Mouse (Mus musculus): ENCODE results near the gene Prss27. TPM values are rescaled to one million over a fixed set of nuclear protein-coding genes. Genes with fewer than 3 reads are reported as not detected.
A peak's percentile ranks its signal among the peaks of the same experiment; 100 is the strongest.

Gene Prss27
- not detected in 2 replicates for polyA plus RNA-seq (2012; rRNA removed)

DNA sequence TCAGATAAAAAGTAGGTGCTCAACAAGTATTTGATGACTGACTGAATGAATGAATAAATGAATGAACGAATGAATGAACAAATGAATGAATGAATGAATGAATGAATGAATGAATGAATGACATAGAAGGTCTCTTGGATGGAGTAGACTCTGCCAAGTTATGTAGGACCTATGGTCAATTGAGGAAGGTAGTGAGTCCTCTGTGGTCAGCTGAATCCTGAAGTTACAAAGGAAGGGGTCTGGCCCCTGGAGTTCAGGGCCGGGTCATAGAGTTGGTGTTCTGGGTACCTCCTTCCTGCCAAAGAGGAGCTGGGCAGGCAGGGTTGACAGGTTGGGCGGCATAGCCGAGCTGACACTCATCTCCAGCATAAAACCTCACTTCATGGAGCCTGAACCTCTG is at the start of gene Prss27:
Prss27 (plus strand) TSS at position 301 of the 400 bp plus-strand sequence.
- no peak for DNase-seq (ENCODE audit: extremely low spot score in 1 of 2, low spot score in 1 of 2)

GRCm38 (mm10) chr17:23989802-23990201 is 48.1 kb upstream of the Prss27 start:
- peak in 1 of 2 experiments; percentile 38 for DNase-seq (ENCODE audit: extremely low spot score in 1 of 2, low spot score in 1 of 2)

DNA sequence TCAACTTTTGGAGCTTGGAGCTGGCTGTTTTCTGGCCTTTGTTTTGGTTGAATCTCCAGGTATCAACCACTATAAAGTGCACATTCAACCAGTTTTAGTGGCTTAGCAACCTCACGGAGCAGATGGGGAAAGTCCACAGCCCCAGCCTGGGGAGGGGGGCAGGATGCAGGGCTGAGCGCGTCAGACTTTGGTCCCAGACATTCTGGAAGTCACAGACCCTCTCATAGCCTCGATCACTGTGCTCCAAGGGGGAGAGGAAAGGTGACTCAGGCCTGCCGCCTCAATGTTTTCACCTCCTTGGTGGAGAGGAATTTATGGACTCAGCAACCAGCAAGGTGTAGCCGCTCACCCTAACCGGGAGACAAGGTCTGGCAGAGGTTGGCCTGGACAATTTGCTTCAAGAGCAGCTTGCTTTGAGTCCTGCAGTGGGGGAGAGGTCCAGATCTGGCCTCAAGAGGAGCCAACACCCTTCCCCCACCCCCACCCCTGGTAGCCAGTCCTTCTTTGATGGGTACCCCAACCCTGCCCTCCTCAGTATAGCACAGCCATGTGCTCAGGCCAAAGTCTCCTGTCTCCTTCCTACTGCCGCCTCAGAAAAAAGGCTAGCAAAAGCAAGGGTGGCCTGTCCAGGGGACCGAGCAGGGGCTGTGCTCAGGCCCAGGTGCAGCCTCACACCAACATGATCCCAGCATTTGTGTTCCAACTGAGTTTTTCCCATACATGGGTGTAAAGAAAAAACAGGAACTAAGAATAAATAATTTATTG is 45.0 kb upstream of the Prss27 start:
- DNase-seq (ENCODE audit: extremely low spot score in 1 of 2, low spot score in 1 of 2): no peak

GRCm38 (mm10) chr17:23993559-23994428 is 44.1 kb upstream of the Prss27 start:
- peak; percentile 88 to 99 for DNase-seq (ENCODE audit: extremely low spot score in 1 of 2, low spot score in 1 of 2)

DNA sequence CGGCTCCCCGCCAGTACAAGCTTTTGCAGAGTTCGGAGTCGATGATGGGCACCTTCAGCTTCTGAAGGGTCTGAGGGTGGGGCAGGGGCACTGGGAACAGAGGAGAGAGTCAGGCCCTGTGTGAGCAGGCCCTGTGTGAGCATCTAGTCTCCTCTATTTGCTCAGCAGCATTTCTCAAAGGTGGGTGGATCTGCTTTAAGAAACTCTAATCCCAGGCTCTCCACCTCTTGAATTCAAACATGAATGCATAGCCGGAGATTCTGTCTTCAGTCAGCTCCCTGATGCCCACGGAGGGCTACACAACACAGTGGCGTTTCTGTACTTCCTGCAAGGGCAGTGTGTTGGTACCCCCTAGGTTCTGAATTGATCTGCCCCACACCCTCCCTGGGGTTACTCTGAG is 43.3 kb upstream of the Prss27 start:
- peak in 1 of 2 experiments; percentile 27 for DNase-seq (ENCODE audit: extremely low spot score in 1 of 2, low spot score in 1 of 2)

DNA sequence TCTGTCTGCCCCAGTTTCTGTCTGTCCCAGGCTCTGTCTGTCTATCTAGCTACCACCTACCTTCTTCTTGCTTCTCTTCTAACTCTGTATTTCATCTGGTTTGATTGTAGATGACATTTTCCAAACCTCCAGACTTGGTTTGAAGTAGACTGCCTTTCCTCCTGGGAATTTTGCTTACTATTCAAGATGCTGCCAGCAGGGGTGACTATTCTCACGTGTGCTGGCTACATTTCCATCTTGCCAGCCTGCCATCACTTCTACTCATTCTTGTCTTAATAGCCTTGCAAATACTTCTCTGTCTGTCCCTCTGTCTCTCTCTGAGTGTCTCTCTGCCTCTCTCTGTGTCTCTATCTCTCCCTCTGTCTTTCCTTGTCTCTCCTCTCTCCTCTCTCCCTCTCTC is 42.5 kb upstream of the Prss27 start:
- no peak for DNase-seq (ENCODE audit: extremely low spot score in 1 of 2, low spot score in 1 of 2)

DNA sequence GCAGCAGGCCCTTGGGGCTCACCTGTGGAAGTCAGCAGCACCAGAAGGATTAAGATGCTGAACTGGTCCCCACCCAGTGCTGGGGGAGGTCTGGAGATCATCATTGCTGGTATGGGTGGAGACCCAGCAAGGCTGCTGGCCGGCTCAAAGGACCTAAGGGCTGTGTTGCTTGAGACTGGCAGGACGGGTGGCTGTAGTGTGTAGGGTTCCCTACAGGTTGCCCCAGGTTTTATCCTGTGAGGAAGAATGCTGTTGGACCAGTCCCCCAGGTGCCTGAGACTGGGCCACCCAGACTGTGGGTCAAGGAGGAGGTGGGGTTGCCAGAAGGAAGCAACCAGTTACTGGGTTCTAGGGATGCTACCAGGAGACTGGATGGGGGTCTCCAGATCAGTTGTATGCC is 40.0 kb upstream of the Prss27 start, which contains the start of gene Prss22:
Prss22 (minus strand) TSS at position 200 of the 400 bp plus-strand sequence.
- no peak for DNase-seq (ENCODE audit: extremely low spot score in 1 of 2, low spot score in 1 of 2)

GRCm38 (mm10) chr17:23998383-23998782 is 39.6 kb upstream of the Prss27 start:
- no peak for DNase-seq (ENCODE audit: extremely low spot score in 1 of 2, low spot score in 1 of 2)

DNA sequence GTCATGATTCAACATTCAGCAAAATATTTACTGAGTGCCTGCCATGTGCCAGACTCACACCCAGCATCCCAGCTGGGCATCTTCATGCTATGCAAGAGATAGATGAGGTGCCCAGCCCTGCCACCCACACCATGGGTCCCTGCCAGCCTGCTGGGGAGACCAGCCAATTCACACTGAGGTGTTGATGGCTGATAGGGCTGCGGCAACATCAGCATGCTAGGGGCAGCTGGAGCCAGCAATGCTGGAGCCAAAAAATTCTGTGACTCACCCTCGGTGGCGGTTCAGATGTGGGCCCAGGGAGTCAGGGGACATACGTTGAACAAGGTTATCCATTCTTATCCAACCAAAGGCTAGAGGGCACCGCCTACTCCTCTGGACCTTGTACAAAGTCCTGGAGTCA is 37.5 kb upstream of the Prss27 start:
- peak; percentile 88 to 93 for DNase-seq (ENCODE audit: extremely low spot score in 1 of 2, low spot score in 1 of 2)

- DNase-seq (ENCODE audit: extremely low spot score in 1 of 2, low spot score in 1 of 2): no peak
These were observed 33.8 kb upstream of the Prss27 start for GRCm38 (mm10) chr17:24004071-24004665.

DNA sequence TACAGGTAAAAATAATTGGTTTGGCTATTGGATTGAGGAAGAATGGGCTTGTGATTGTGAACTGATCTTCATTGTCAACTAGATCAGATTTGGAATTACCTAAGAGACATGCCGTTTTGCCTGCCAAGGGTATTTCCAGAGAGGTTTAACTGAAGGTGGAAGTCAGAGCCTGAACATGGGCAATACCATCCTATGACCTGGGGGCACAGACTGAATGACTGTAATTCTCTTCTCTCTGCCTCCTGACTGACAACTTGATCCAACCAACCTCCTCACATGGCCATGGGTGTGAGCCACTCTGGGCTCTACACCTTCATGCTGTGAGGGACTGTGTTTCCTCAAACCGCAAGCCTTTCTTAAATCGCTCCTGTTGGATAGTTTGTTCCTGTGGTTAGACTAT is 32.9 kb upstream of the Prss27 start:
- DNase-seq (ENCODE audit: extremely low spot score in 1 of 2, low spot score in 1 of 2): no peak

- no peak for DNase-seq (ENCODE audit: extremely low spot score in 1 of 2, low spot score in 1 of 2)
These were observed 31.0 kb upstream of the Prss27 start for GRCm38 (mm10) chr17:24006930-24007329.

GRCm38 (mm10) chr17:24007391-24007790 is 30.6 kb upstream of the Prss27 start:
- DNase-seq (ENCODE audit: extremely low spot score in 1 of 2, low spot score in 1 of 2): no peak

GRCm38 (mm10) chr17:24008105-24008504 is 29.8 kb upstream of the Prss27 start:
- no peak for DNase-seq (ENCODE audit: extremely low spot score in 1 of 2, low spot score in 1 of 2)

DNA sequence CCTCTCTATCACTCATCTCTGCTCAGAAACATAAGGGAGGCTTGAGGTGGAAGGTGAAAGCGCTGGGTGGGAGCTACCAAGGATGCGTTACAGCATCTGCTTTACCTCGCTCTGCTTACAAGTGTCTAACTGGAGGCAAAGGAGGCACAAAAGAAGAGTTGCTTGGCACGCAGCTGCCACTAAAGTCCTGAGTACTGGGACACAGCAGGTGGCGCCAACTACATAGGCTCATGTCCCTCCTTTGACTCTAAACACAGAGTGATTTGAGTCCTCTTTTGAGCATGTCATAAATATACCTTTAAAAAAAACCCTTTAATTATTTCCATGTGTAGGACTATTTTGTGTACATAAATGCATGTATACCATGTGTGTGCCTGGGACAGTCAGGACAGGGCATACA is 28.3 kb upstream of the Prss27 start:
- no peak for DNase-seq (ENCODE audit: extremely low spot score in 1 of 2, low spot score in 1 of 2)

- DNase-seq (ENCODE audit: extremely low spot score in 1 of 2, low spot score in 1 of 2): no peak
These were observed 25.0 kb upstream of the Prss27 start for GRCm38 (mm10) chr17:24012921-24013320.

GRCm38 (mm10) chr17:24014433-24014965 is 23.4 kb upstream of the Prss27 start:
- no peak for DNase-seq (ENCODE audit: extremely low spot score in 1 of 2, low spot score in 1 of 2)

- DNase-seq (ENCODE audit: extremely low spot score in 1 of 2, low spot score in 1 of 2): peak in 1 of 2 experiments; percentile 37
These were observed 22.2 kb upstream of the Prss27 start for GRCm38 (mm10) chr17:24015727-24016126.

- no peak for DNase-seq (ENCODE audit: extremely low spot score in 1 of 2, low spot score in 1 of 2)
These were observed 17.2 kb upstream of the Prss27 start for GRCm38 (mm10) chr17:24020696-24021095.

DNA sequence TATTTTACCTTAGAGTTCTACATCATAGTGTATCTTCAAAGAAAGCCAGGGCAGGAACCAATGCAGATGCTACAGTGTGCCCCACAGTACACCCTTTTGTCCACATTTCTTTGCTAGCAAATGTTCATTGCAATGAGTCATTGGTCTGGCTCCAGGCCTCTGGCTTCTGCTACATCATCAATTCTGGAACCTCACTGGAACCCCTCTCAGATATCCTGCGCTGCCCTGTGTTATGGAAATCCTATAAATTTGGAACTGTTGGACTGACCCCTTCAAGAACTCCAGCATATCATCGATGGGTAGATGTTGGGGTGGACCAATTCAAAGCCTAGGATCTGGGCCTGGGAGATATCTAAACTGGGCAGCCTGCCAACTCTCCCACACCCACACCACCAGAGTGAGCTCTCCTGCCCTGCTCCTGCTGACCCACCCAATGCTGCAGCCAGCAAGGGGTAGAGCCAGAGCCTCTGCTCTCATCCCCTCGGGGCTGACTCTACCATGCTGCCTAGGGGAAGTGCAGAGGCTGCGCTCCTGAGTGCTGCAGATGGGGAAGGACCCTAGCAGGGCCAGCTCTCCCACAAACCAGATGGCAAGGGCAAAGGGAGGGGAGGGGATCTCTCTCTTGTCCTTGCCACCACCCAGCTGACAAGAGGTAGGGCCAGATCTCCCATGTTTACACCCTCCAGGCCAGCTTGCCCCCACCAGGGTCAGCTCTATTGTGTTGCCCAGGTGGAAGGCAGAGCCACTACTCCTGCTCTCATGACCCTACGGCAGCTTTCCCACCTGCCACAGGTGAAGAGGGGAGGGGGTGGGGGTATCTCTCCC is 16.4 kb upstream of the Prss27 start:
- no peak for DNase-seq (ENCODE audit: extremely low spot score in 1 of 2, low spot score in 1 of 2)
